Mouse (Mus musculus): ENCODE measurements around the gene Sbk2. TPM values are rescaled to one million over a fixed set of nuclear protein-coding genes. Genes with fewer than 3 reads are reported as not detected.

Sbk2 gene
- polyA plus RNA-seq, 1 experiment: not detected

GRCm38 (mm10) chr7:4963527-4963926 lies 679 bp downstream of the Sbk2 start:
- Histone ChIP-seq H3K9me3 (ENCODE audit: control insufficient read depth, low read length) (no peaks in the 10 kb centered on the region), H3K4me3 (replicated peaks) (no peak overlapping the region), H3K4me1 (ENCODE audit: control insufficient read depth) (peaks cover 3% of the 10 kb centered on the region), H3K36me3 (ENCODE audit: control insufficient read depth) (no peaks in the 10 kb centered on the region), H3K27me3 (ENCODE audit: control insufficient read depth) (no peaks in the 10 kb centered on the region)
- TF ChIP-seq GATA1 (IDR thresholded peaks at IDR 0.05; ENCODE audit: low read length) (no peak), TAL1 (IDR thresholded peaks at IDR 0.05; ENCODE audit: low read length) (no peak)

GRCm38 (mm10) chr7:4957361-4957760 lies 6.8 kb downstream of the Sbk2 start:
- Histone ChIP-seq H3K27me3 (ENCODE audit: control insufficient read depth) (no peaks in the 10 kb centered on the region), H3K9me3 (ENCODE audit: control insufficient read depth, low read length) (peaks cover 8% of the 10 kb centered on the region)
- TF ChIP-seq TAL1 (IDR thresholded peaks at IDR 0.05; ENCODE audit: low read length): no peak
- no peak for TF ChIP-seq GATA1 (IDR thresholded peaks at IDR 0.05; ENCODE audit: low read length)

GRCm38 (mm10) chr7:4953815-4954445 lies 10.3 kb downstream of the Sbk2 start:
- Histone ChIP-seq H3K4me3 (replicated peaks) (no peak overlapping the region), H3K27me3 (ENCODE audit: control insufficient read depth) (no peaks in the 10 kb centered on the region), H3K36me3 (ENCODE audit: control insufficient read depth) (no peaks in the 10 kb centered on the region), H3K9me3 (ENCODE audit: control insufficient read depth, low read length) (peaks cover 8% of the 10 kb centered on the region), H3K4me1 (ENCODE audit: control insufficient read depth) (no peaks in the 10 kb centered on the region)
- TF ChIP-seq TAL1 (IDR thresholded peaks at IDR 0.05; ENCODE audit: low read length) (no peak), GATA1 (IDR thresholded peaks at IDR 0.05; ENCODE audit: low read length) (no peak)

More at GRCm38 (mm10) chr7:4957361-4957760, 6.8 kb downstream of the Sbk2 start:
- H3K4me3 ChIP-seq (replicated peaks): no peak overlapping the region
- no peaks in the 10 kb centered on the region for H3K4me1 ChIP-seq (ENCODE audit: control insufficient read depth)
- H3K36me3 ChIP-seq (ENCODE audit: control insufficient read depth): no peaks in the 10 kb centered on the region

- no peaks in the 10 kb centered on the region for H3K27me3 ChIP-seq (ENCODE audit: control insufficient read depth)
- no peaks in the 10 kb centered on the region for H3K4me1 ChIP-seq (ENCODE audit: control insufficient read depth)
- no peak overlapping the region for H3K4me3 ChIP-seq (replicated peaks)
- H3K9me3 ChIP-seq (ENCODE audit: control insufficient read depth, low read length): peaks cover 8% of the 10 kb centered on the region
- no peak for TF ChIP-seq TAL1 (IDR thresholded peaks at IDR 0.05; ENCODE audit: low read length)
- no peak for TF ChIP-seq GATA1 (IDR thresholded peaks at IDR 0.05; ENCODE audit: low read length)
- H3K36me3 ChIP-seq (ENCODE audit: control insufficient read depth): no peaks in the 10 kb centered on the region
Observed at GRCm38 (mm10) chr7:4950561-4951342, 13.5 kb downstream of the Sbk2 start.

GRCm38 (mm10) chr7:4948386-4948785 lies 15.8 kb downstream of the Sbk2 start:
- TF ChIP-seq TAL1 (IDR thresholded peaks at IDR 0.05; ENCODE audit: low read length) (no peak), GATA1 (IDR thresholded peaks at IDR 0.05; ENCODE audit: low read length) (no peak)
- H3K4me1 ChIP-seq (ENCODE audit: control insufficient read depth): peaks cover 3% of the 10 kb centered on the region; the same call in 1 of the 2 replicates
- H3K4me3 ChIP-seq (replicated peaks): no peak overlapping the region
- no peaks in the 10 kb centered on the region for H3K36me3 ChIP-seq (ENCODE audit: control insufficient read depth)
- H3K27me3 ChIP-seq (ENCODE audit: control insufficient read depth): no peaks in the 10 kb centered on the region
- H3K9me3 ChIP-seq (ENCODE audit: control insufficient read depth, low read length): peaks cover 8% of the 10 kb centered on the region

- Histone ChIP-seq H3K27me3 (ENCODE audit: control insufficient read depth) (no peaks in the 10 kb centered on the region), H3K9me3 (ENCODE audit: control insufficient read depth, low read length) (peaks cover 5% of the 10 kb centered on the region), H3K4me1 (ENCODE audit: control insufficient read depth) (peaks cover 5% of the 10 kb centered on the region; the same call in 1 of the 2 replicates), H3K36me3 (ENCODE audit: control insufficient read depth) (no peaks in the 10 kb centered on the region), H3K4me3 (replicated peaks) (no peak overlapping the region)
- TF ChIP-seq GATA1 (IDR thresholded peaks at IDR 0.05; ENCODE audit: low read length): no peak
- no peak for TF ChIP-seq TAL1 (IDR thresholded peaks at IDR 0.05; ENCODE audit: low read length)
Observed at GRCm38 (mm10) chr7:4947855-4948254, 16.4 kb downstream of the Sbk2 start.

GRCm38 (mm10) chr7:4943223-4943815 lies 20.9 kb downstream of the Sbk2 start:
- no peaks in the 10 kb centered on the region for H3K9me3 ChIP-seq (ENCODE audit: control insufficient read depth, low read length)
- H3K27me3 ChIP-seq (ENCODE audit: control insufficient read depth): no peaks in the 10 kb centered on the region
- peaks cover 5% of the 10 kb centered on the region; the same call in 1 of the 2 replicates for H3K4me1 ChIP-seq (ENCODE audit: control insufficient read depth)
- no peaks in the 10 kb centered on the region for H3K36me3 ChIP-seq (ENCODE audit: control insufficient read depth)
- TF ChIP-seq GATA1 (IDR thresholded peaks at IDR 0.05; ENCODE audit: low read length) (no peak), TAL1 (IDR thresholded peaks at IDR 0.05; ENCODE audit: low read length) (no peak)
- peak overlapping the region; percentile 35 for H3K4me3 ChIP-seq (replicated peaks)

- H3K4me3 ChIP-seq (replicated peaks): no peak overlapping the region
- peaks cover 5% of the 10 kb centered on the region; the same call in 1 of the 2 replicates for H3K4me1 ChIP-seq (ENCODE audit: control insufficient read depth)
- no peaks in the 10 kb centered on the region for H3K27me3 ChIP-seq (ENCODE audit: control insufficient read depth)
- TF ChIP-seq GATA1 (IDR thresholded peaks at IDR 0.05; ENCODE audit: low read length): no peak
- TF ChIP-seq TAL1 (IDR thresholded peaks at IDR 0.05; ENCODE audit: low read length): no peak
- no peaks in the 10 kb centered on the region for H3K9me3 ChIP-seq (ENCODE audit: control insufficient read depth, low read length)
- no peaks in the 10 kb centered on the region for H3K36me3 ChIP-seq (ENCODE audit: control insufficient read depth)
Observed at GRCm38 (mm10) chr7:4942673-4943072, 21.5 kb downstream of the Sbk2 start.

- TF ChIP-seq TAL1 (IDR thresholded peaks at IDR 0.05; ENCODE audit: low read length) (no peak), GATA1 (IDR thresholded peaks at IDR 0.05; ENCODE audit: low read length) (no peak)
- no peaks in the 10 kb centered on the region for H3K36me3 ChIP-seq (ENCODE audit: control insufficient read depth)
- H3K4me1 ChIP-seq (ENCODE audit: control insufficient read depth): peaks cover 5% of the 10 kb centered on the region; the same call in 1 of the 2 replicates
- no peak overlapping the region for H3K4me3 ChIP-seq (replicated peaks)
- H3K9me3 ChIP-seq (ENCODE audit: control insufficient read depth, low read length): no peaks in the 10 kb centered on the region
- H3K27me3 ChIP-seq (ENCODE audit: control insufficient read depth): no peaks in the 10 kb centered on the region
Observed at GRCm38 (mm10) chr7:4940068-4940479, 24.1 kb downstream of the Sbk2 start.

Data from erythroblast, embryonic 14.5 days (primary cell).